Mouse (Mus musculus): ENCODE measurements around the gene Atxn7l1. TPM values are rescaled to one million over a fixed set of nuclear protein-coding genes. Genes with fewer than 3 reads are reported as not detected.
"Not testable (repeated sequence)": the region's sequence is repeated elsewhere in the genome, so short reads cannot be mapped to it uniquely, and the experiment has no call there.

Gene Atxn7l1
- total RNA-seq, 1 experiment from 2014 or later = 111 TPM

- ATAC-seq (ENCODE audit: extremely low read depth, insufficient number of reproducible peaks, low FRiP score, poor library complexity, severe bottlenecking) = no peak
Measured at GRCm38 (mm10) chr12:33146622-33147433, 665 bp upstream of the Atxn7l1 start.

- no peak for ATAC-seq (ENCODE audit: extremely low read depth, insufficient number of reproducible peaks, low FRiP score, poor library complexity, severe bottlenecking)
Measured at GRCm38 (mm10) chr12:33149544-33150190, 2.2 kb downstream of the Atxn7l1 start.

GRCm38 (mm10) chr12:33153131-33153530 is 5.6 kb downstream of the Atxn7l1 start:
- ATAC-seq (ENCODE audit: extremely low read depth, insufficient number of reproducible peaks, low FRiP score, poor library complexity, severe bottlenecking) = no peak

- ATAC-seq (ENCODE audit: extremely low read depth, insufficient number of reproducible peaks, low FRiP score, poor library complexity, severe bottlenecking) = no peak
Measured at GRCm38 (mm10) chr12:33153850-33154249, 6.4 kb downstream of the Atxn7l1 start.

- no peak for ATAC-seq (ENCODE audit: extremely low read depth, insufficient number of reproducible peaks, low FRiP score, poor library complexity, severe bottlenecking)
Measured at GRCm38 (mm10) chr12:33154732-33155131, 7.2 kb downstream of the Atxn7l1 start.

- ATAC-seq (ENCODE audit: extremely low read depth, insufficient number of reproducible peaks, low FRiP score, poor library complexity, severe bottlenecking) = peak; percentile 65
Measured at GRCm38 (mm10) chr12:33156334-33157018, 9.0 kb downstream of the Atxn7l1 start.

- peak; percentile 33; the same call in 1 of the 2 replicates for ATAC-seq (ENCODE audit: extremely low read depth, insufficient number of reproducible peaks, low FRiP score, poor library complexity, severe bottlenecking)
Measured at GRCm38 (mm10) chr12:33158256-33158655, 10.8 kb downstream of the Atxn7l1 start.

- ATAC-seq (ENCODE audit: extremely low read depth, insufficient number of reproducible peaks, low FRiP score, poor library complexity, severe bottlenecking) = peak; percentile 43; the same call in 1 of the 2 replicates
Measured at GRCm38 (mm10) chr12:33160406-33160805, 12.9 kb downstream of the Atxn7l1 start.

GRCm38 (mm10) chr12:33162541-33162940 is 15.0 kb downstream of the Atxn7l1 start:
- ATAC-seq (ENCODE audit: extremely low read depth, insufficient number of reproducible peaks, low FRiP score, poor library complexity, severe bottlenecking) = no peak

- not testable (repeated sequence) for ATAC-seq (ENCODE audit: extremely low read depth, insufficient number of reproducible peaks, low FRiP score, poor library complexity, severe bottlenecking)
Measured at GRCm38 (mm10) chr12:33164019-33164418, 16.5 kb downstream of the Atxn7l1 start.

GRCm38 (mm10) chr12:33166712-33167111 is 19.2 kb downstream of the Atxn7l1 start:
- ATAC-seq (ENCODE audit: extremely low read depth, insufficient number of reproducible peaks, low FRiP score, poor library complexity, severe bottlenecking) = no peak

GRCm38 (mm10) chr12:33167545-33167944 is 20.1 kb downstream of the Atxn7l1 start:
- ATAC-seq (ENCODE audit: extremely low read depth, insufficient number of reproducible peaks, low FRiP score, poor library complexity, severe bottlenecking) = no peak

GRCm38 (mm10) chr12:33168491-33168890 is 21.0 kb downstream of the Atxn7l1 start:
- no peak for ATAC-seq (ENCODE audit: extremely low read depth, insufficient number of reproducible peaks, low FRiP score, poor library complexity, severe bottlenecking)

GRCm38 (mm10) chr12:33169777-33170494 is 22.4 kb downstream of the Atxn7l1 start:
- peak; percentile 51; the same call in 1 of the 2 replicates for ATAC-seq (ENCODE audit: extremely low read depth, insufficient number of reproducible peaks, low FRiP score, poor library complexity, severe bottlenecking)

GRCm38 (mm10) chr12:33170822-33171221 is 23.3 kb downstream of the Atxn7l1 start:
- no peak for ATAC-seq (ENCODE audit: extremely low read depth, insufficient number of reproducible peaks, low FRiP score, poor library complexity, severe bottlenecking)

- no peak for ATAC-seq (ENCODE audit: extremely low read depth, insufficient number of reproducible peaks, low FRiP score, poor library complexity, severe bottlenecking)
Measured at GRCm38 (mm10) chr12:33172926-33173325, 25.4 kb downstream of the Atxn7l1 start.

- ATAC-seq (ENCODE audit: extremely low read depth, insufficient number of reproducible peaks, low FRiP score, poor library complexity, severe bottlenecking) = no peak
Measured at GRCm38 (mm10) chr12:33173720-33174141, 26.2 kb downstream of the Atxn7l1 start.

- ATAC-seq (ENCODE audit: extremely low read depth, insufficient number of reproducible peaks, low FRiP score, poor library complexity, severe bottlenecking) = no peak
Measured at GRCm38 (mm10) chr12:33174171-33174570, 26.7 kb downstream of the Atxn7l1 start.
